Mouse (Mus musculus) CD4-positive helper T cell, adult 2 months (primary cell): Measurements from ENCODE around the gene Rtn2.

Experiments used
- DNase-seq: peaks from one replicate; pipeline ENCODE4 v3.0.0-alpha.2; 2012; ENCODE audit warnings: low read depth, missing footprints, low spot score

The Rtn2 gene

DNA sequence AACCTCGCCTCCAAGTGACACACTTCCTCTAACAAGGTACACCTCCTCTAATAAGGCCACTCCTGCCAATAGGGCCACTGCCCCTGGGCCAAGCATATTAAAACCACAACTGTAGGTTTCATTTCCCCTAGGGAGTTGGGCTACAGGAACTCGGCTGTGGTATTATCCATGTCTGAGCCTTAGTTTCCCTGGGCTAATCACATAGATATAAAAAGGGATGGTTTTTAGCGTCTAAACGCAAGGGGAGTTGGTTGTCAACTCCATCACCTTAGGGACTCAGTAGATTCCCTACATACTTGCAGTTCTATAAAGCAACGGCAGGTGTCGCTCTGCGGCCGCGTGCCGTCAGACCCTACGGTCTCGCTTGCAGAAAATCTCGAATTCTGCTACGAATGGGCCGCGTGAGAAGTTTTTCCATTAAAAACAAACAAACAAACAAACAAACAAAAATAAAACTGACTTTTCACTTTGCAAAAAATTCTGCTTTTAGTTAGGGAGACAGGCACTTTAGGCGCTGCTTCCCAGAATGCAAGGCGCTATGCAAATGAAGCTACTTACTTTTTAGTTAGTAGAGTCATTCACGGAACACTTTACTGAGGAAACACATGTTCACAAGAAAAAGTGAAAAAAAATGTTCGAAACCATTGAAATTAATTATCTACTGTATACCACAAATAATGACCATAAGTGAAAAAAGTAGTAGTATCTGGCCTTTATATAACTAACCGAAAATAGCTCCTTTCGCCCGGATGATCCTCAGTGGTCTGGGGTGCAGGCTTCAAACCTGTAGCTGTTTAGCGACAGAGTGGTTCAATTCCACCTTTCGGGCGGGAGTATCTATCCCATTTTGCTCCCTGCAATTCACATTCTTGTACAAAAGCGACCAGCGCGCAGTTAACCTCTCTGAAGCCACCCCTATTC is 18.3 kb downstream of the Rtn2 start:
- peak; percentile 90 for DNase-seq

DNA sequence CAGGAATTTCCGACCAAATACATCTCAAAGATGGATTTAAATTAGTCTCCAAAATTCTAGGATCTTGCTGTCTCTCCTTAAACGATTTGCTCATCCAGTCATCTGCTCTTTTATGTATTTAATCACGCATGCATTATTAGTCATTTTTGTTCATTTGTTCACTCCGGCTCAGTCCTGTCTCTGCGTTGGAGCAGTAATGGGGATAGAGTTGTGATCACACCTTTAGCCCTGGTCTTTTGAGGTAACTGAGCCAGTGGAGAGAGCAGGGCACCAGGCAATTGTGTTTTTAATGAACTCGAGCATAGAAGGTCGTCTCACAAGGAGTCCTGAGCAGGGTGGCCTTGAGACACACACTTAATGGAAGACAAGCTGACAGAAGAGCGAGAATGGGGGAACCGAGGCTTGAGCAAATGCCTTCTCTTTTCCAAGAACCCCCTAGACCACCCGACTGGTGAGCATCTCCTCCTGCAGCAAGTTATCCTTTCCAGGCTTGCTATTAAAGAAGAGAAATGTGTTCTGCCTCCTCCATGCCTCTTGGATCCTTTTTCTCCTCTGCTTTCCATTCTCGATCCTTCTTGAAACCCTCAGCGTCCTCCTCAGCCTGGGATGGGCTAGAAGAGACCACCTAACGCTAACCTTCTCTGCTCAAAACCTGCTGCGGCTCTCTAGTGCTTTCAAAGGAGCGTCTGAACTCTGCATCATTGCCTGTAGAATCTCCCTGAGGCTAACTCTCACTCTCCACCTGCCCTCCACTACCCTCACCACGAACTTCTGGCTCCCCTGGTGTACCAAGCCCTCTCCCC is 19.2 kb downstream of the Rtn2 start:
- peak; percentile 68 for DNase-seq

DNA sequence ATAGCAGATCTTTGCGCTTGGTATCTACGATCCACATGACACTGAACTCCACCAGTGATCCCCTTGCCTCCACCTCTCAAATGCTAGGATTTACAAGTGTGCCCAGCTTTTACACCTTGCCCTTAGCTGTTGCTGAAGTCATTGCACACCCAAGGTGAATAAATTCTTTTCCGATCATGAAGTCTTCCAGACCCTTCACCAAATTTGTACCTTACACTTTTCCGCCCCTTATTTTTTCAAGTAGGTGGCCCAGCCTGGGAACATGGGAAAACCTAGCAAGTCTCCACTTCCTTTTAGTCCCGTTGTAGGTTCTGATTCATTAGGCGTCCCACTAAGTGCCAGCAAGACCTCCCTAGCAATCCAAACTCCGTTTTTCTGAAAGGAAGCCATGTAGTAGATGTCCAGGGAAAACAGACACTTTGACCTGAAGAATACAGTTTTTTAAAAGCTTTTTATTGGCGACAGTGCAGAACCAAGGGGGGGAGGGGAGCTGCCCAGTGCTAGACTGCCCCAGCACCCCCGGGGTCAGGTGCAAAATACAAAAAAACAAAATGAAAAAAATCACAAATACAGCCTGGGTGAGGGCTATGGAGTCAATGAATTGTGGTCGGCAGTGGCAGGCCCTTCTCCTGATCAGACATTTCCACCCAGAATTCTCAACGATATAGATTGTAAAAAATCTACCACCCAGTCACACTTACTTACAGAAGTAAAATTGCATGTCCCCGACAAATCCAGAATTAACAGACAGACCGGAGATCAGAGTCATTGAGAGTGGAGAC is 20.0 kb downstream of the Rtn2 start:
- peak; percentile 79 for DNase-seq

DNA sequence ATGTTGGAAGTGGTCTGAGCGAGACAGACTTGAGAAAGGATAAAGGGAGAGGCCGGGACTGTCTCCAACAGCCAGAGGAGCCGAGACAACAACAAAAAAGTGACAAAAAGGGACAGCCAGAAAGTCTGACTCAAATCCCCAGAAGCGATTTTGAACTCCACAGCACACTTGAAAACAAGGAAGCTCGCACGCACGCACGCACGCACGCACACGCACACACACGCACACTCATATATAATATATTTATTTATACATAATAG is 20.6 kb downstream of the Rtn2 start:
- no peak for DNase-seq

DNA sequence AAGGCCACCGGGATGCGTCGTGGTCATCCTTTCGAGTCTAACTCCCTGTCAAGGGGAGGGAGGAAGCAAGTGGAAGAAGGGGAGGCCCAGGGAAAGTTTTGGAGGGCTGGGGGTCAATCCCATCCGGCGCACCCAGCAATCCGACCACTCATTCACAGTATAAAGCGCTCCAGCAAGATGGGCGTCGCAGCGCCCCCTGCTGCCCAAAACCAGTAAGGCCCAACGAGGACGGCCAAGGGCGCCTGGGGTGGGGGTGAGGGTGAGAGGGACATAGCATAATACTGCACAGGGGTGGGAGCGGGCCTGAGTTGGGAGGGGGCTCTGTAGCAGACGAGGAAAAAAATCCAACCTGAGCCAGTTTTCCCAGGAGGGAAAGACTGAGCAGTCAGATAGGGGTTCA is 21.3 kb downstream of the Rtn2 start:
- DNase-seq = peak; percentile 85

DNA sequence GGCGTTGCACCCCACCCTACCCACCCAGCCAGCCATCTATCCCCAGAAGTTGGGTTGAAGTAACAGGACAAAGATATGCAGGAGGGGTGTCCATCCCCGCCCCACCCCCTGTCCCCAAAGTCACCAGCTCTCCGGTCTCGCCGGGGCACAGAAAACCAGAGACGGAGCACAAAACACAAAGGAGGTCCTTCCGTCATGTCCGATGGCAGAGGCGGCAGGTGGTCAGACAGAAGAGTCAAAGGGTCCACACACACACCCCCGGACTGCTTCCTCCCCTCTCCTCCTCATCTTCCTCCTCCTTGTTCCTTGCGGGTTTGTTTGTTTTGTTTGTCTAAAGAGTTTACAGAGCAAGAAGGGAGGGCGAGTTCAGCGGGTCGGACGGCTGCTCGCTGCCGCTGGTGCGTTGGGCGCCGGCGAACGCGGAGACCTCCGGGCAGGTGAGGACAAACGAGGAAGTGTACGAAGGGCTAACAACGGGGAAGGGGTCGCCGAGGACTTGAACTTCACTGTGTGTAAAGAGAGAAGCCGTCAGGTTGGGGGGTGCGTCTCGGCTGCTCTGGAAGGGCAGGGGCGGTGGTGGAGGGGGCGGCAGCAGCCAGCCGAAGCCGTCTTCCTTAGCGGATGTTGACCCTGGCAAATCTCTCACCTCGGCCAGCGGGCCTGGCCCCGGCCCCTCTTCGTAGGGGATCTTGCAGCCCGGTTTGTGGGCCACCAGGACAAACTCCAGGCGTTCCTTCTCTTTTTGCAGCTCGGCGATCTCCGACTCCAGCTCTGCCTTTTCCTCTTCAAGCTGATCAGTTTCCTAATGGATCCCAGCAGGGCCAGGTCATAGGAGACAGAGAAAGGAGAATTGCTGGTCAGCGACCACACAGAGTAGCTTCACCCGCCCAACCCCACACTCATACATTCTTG is 22.3 kb downstream of the Rtn2 start:
- DNase-seq = peak; percentile 62

DNA sequence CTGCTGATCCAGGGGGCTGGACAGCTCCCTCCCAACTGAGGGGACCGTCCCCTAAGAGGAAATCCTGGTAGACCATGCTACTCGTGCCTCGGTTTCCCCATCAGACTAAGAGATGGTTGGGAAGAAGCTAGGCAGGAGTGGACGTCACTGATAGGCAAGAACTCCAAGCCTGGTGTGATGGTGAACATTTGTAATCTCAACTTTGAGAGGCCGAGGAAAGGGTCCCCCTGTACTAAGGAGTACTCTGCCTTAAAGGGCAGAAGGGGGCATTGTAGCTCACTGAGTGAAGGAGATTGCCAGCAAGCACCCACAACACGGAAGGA is 22.9 kb downstream of the Rtn2 start:
- no peak for DNase-seq

DNA sequence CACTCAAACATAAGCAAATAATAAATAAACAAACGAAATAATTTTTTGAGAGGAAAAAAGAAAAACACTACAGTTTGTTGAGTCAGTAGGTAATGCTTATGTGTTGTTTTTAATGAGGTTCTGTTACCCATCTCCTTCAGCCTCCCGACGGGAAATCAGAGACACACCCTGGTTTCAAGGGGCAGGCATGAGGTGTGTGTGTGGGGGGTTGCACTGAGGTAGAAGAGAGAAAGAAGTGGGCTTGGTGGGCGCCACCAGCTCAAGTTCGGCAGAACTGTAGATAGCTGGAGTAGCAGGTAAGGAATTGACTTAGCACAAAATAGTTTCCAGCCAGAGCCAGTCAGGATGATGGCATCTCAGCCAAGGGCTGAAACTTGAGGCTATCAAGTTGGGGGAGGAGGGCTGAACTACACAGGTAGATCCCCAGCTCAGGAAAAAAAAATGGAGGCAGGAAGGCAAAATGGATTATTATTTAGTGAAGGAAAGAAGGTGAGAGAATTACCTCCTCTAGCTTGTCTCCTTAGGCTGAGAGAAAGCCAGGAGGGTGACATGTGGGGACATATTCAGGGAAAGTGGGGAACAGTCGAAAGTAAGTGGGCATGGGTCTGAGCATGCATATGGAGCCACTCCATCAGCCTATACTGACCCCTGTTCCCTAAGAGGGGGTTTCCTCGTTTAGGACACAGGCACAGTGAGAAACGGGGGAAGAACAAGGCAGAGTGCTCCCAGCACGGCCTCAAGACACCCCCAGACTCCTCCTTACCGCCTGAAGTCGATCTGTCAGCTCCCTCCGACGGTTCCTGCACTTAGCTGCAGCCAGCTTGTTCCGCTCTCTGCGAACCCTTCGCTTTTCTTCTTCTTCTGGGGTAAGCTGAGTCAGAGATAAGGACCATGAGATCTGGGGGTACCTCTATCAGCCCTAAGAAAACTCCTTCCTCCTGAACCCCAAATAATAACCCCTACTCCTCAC is 23.7 kb downstream of the Rtn2 start:
- peak; percentile 50 for DNase-seq

DNA sequence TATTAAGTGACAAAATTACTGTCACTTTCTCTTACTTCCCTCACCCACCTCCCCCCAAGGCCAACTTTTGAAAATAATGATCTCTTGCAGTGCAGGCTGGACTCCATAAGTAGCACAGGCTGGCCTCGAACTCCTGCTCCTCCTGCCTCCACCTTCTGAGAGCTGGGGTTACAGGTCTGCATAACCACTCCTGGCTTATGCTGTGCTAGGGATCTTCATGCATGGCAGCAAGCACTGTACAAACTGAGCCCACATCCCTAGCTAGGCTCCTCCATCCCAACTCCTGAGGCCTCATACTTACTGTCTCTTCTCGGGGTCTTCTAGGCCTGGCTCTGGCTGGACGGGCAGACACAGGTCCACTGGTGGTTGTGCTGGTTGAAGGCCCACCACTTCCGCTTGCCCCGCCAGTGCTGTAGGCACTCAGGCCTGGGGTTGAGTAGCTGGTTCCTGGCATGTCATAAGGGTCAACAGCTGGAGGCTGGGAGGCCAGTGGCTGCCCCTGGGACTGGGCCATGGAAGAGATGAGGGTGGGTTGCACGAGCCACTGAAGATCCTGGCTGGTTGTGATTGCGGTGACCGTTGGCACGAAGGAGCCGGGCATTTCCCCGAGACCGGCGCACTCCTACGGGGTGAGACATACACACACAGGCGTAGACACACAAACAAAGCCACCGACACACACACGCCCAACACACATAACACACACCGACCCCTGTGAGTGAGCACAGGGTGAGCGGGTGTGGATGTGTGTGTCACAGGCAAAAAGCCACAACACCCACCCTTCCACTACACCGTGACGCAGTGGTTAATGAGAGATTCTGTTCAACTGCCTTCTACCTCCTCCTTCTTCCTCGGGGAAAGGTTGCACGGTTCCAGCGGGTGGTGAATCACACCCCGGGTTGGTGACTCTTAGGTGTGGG is 24.7 kb downstream of the Rtn2 start:
- DNase-seq = peak; percentile 63

DNA sequence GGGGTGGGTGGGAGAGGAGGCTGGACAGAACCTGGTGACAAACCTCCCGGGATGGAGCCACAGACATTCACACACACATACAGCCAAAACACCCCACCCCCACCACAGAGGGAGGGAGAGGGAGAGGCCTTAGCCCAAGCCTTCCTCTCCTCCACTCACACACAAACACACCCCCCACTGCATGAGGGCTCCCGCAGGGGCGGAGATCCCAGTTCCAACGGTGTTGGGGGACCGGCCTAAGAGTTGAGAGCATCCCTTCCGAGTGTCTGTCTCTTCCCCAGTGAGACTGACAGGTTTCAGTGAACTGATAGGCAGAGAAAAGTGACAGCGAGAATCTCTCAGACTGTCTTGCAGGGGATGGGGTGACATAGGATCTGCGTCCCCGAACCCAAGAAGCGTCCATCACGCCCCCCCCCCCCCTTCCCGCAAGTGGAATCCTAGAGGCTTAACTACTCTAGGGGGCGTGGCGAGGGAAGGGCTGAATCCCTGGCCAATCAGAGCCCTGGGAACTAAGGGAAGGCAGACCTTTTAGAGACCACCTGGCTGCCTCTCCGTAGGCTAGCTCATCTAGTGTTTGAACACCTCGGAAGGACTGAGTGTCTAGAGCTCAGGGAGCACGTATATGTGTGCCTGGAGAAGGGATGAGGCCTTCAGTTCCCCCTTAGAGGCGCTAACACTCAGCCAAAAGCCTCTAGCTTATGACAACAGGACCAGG is 25.5 kb downstream of the Rtn2 start:
- DNase-seq = peak; percentile 80

DNA sequence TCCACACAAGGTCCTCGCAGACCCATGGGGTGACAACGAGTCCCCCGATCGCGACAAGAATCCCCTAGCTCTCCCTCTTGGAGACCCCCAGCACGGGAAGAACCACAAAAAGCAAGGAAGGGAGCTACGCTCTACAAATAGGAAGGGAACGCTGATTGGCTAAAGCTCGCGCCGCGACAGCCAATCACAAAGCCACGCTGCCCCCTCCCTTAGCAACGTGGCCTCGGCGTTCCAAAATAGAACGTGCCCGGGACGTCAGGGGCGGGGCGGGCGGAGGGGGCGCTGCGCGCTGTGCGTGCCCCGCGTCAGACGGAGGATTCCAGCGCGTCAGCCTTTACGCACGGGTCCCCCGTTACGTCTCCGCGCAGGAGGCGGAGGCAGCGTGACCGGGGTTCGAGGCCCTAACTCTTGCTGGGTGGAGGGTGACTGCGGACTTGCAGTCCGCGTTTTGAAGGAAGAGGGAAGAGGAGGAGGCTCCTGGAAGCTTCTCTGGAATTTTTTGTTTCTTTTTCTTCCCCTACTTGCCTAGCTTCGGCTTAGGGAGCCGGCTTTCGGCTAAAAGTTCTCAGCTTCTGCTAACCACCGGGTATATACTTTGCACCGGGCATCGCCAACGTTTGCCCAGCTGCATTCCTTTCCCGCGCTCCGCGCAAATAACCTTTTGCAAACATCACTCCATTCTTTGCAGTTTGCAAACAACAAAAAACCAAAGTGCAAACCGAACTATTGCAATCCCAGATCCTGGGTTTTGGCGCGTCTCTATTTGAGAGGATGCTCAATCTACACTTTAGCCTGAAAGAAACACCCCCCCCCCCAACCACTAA is 26.2 kb downstream of the Rtn2 start:
- peak; percentile 96 for DNase-seq

DNA sequence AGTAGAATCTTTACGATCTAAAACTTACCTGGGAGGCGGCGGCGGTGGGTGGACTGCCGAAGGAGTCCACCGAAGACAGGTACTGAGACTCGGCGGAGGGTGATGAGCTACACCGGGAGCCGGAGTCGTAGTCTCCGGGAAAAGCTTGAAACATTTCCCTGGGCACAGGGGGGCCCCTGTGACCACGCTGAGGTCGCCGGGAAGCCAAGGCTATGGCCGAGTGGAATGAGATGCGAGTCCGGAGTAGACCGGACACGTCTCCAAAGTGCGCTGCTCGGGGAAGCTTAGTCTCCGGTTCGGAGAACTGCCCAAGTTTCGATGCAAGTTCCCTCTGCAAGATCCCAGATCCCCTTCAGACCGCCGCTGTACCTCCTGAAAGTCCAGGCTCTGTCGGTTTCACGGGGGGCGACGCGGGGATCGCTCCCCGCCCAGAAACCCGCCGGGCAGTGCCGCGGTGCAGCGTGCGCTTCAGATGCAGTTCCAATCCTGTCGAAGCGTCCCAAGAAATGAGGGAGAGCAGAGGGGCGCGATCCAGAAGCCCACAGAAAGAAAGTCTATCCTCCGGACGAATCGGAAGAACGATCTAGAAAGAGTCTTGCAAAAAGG is 27.0 kb downstream of the Rtn2 start:
- DNase-seq = peak; percentile 61

DNA sequence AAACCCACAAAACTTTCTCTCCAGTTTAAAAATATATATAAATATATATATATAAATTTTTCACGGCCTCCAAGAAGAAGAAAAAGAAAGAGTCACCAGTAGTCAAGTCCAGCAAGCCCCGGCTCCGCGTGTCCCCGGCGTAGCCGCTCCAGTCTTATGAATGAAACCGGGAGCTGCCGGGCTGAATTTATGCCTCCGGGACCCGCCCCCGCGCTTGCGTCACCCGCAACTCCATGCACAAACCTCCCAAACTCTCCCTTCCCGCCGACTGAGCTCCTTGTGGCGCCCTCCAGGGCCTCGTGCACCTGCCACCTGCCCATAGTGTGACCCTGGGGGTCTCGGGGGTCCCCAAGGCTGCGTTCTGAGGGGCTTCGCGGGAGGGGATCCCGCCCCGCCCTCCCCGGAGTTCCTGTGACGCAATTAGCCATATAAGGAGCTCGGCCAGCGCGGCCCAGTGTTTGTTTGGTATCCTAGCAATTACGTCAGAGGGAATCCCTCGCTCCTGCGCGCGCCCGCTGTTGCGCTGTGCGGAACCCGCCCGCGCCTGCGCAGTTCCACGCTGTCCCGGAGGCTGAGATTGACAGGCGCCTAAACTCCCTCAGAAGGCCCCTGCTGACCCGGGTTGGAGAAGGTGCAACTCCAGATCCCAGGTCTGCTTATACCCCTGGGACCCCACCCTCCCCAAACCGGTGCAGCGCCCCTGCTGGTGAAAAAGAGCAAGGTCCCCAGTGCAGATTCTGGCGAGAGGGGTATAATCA is 27.6 kb downstream of the Rtn2 start, which contains the start of gene Fosb:
Fosb (minus strand) TSS at position 168 of the 758 bp plus-strand sequence.
- peak; percentile 99 for DNase-seq

DNA sequence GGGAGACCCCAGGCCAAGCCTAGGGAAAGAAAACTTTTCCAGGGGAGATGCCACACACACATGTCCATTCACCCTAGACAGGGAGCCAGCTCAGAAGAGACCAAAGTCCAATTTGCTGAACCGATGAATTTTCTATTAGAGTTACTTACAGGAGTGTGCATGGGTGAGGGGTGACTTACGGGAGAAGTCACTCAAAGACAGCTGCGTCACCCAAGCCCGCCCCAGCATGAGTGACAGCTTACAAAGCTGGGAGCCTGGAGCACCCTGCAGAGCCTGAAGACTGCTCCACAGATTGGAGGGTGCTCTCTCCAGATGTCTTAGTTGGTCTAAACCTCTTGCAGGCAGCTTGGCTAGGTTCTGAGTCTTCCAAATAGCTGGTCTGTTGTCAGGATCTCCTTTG is 29.6 kb downstream of the Rtn2 start:
- peak; percentile 10 for DNase-seq

DNA sequence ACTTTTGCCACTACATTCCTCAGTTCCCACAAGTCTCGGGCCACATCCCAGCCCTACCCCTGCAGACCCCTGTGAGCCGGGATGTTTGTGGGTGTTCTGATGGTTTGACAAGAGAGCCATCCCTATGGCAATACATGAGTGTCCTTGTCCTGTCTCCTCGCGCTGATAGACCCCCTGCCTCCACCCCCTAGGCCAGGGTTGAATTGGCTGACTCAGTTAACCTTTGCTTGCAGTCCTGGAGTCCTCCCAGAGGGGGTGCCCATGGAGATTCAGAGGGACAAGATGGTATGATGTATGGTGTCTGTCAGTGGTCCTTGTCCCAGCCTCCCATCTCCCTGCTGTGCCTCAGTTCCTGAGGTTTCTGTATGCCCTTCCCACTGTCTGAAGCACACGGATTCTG is 31.6 kb downstream of the Rtn2 start:
- no peak for DNase-seq

DNA sequence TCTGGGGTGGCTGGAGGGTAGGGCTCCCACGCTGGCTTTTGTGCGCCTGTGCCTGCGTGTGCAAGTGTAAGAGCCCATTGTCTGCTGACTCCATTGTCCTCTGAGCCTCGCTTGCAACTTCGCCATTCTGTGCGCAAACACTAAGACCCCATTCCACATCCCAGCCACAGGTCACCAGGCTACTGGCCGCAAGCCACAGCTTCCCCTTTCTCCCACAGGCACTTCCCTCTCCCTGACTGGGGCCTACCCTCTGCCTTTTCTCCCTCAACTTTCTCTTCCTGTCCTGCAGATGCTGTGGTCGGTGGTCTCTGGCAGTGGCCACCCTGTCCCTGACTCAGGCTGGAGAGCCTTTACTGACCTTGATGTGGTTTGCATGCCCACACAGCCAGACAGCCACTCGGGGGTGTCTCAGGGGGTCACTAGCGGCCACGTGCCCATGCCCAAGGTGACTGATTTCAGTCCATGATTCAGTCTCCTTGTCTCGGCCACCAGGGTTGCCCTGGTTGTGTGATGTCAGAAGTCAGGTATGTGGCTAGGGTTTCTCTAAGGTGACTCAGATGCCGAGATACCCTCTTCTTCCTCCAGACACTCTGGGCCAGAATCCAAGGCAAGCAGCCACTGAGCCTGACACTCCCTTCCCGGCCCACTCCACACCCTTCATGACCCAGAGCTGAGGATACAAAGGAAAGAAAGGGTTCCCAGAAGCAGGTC is 34.2 kb downstream of the Rtn2 start:
- peak; percentile 35 for DNase-seq
